ENCODE assay signal across 19 mouse cellular contexts in genomic region chr7:138609605-138610004, GRCm38 (mm10).
"Had no signal": no experiment of that assay in that cellular context is flagged by ENCODE, and none has a peak within 500 bp of the region (broad histone marks: within the 10 kb centered on the region; RNA-seq: fewer than 3 reads in every experiment).

No protein-coding gene starts in this region.

- H3K9me3 ChIP-seq: hindbrain, embryonic 15.5 days; liver, embryonic 13.5 days; megakaryocyte, embryonic 14.5 days; midbrain, embryonic 10.5 days; midbrain, embryonic 13.5 days; neural tube, embryonic 13.5 days; stomach, embryonic 15.5 days had no signal

- H3K4me2 ChIP-seq: hindbrain, embryonic 15.5 days; liver, embryonic 13.5 days; midbrain, embryonic 13.5 days; neural tube, embryonic 13.5 days; stomach, embryonic 15.5 days had no signal

- H3K27ac ChIP-seq: hindbrain, embryonic 15.5 days; left cerebral cortex, adult 2 months; liver, embryonic 13.5 days; midbrain, embryonic 10.5 days; midbrain, embryonic 13.5 days; neural tube, embryonic 13.5 days had no signal

- DNase-seq: kidney, adult 18-20 months; kidney, postnatal 36 days; layer of hippocampus, postnatal 36 days; liver, embryonic 13.5 days; lung, adult 2 months; lung, postnatal 10 days; lung, postnatal 36 days; retina, postnatal 1 day; thymus, adult 18-20 months; thymus, postnatal 4 days had no signal

- H3K4me3 ChIP-seq: hindbrain, embryonic 15.5 days; left cerebral cortex, adult 2 months; liver, embryonic 13.5 days; megakaryocyte, embryonic 14.5 days; midbrain, embryonic 10.5 days; midbrain, embryonic 13.5 days; myocyte; neural tube, embryonic 13.5 days; stomach, embryonic 15.5 days had no signal

- H3K27me3 ChIP-seq: hindbrain, embryonic 15.5 days; liver, embryonic 13.5 days; midbrain, embryonic 13.5 days; neural tube, embryonic 13.5 days; stomach, embryonic 15.5 days had no signal

- H3K36me3 ChIP-seq: hindbrain, embryonic 15.5 days; liver, embryonic 13.5 days; midbrain, embryonic 10.5 days; midbrain, embryonic 13.5 days; neural tube, embryonic 13.5 days; stomach, embryonic 15.5 days had no signal

- H3K4me1 ChIP-seq: liver, embryonic 13.5 days; megakaryocyte, embryonic 14.5 days had no signal

- ATAC-seq: midbrain, embryonic 13.5 days; midbrain, embryonic 16.5 days had no signal

- H3K9ac ChIP-seq: hindbrain, embryonic 15.5 days; liver, embryonic 13.5 days; midbrain, embryonic 13.5 days; neural tube, embryonic 13.5 days; stomach, embryonic 15.5 days had no signal
